Mouse (Mus musculus) midbrain, postnatal 0 days (tissue): ENCODE measurements at regions not wholly inside any gene's neighbourhood (a gene's known extent, or its start where the extent isn't known, plus 50 kb on each side); places are given as distances from the start of the nearest gene placed in this dataset.
A peak's percentile ranks its signal among the peaks of the same experiment; 100 is the strongest.

ENCODE experiments used
- ATAC-seq: fragments of 200-750 bp; cut with Nextera tagmentation; 2 replicates; pipeline ENCODE4 v1.8.0; 2017; ENCODE audit warnings: moderate number of reproducible peaks, mild to moderate bottlenecking, moderate TSS enrichment, moderate library complexity; ENCODE audit not compliant: low FRiP score
- DNase-seq: peaks from one replicate; pipeline ENCODE4 v3.0.0-alpha.2; 2015; ENCODE audit warnings: low spot score
- H3K27ac ChIP-seq: fragments of 300-500 bp; sonication (generic); 2 replicates; pipeline ENCODE4 v1.5.1; 2014; ENCODE audit warnings: low read depth, mild to moderate bottlenecking, low read length, mixed read lengths
- H3K27me3 ChIP-seq: fragments of 300-500 bp; sonication (generic); 2 replicates; pipeline ENCODE4 v1.6.1; 2014; ENCODE audit warnings: low read length, control low read depth, mixed read lengths; ENCODE audit not compliant: insufficient read depth
- H3K36me3 ChIP-seq: fragments of 300-500 bp; sonication (generic); 2 replicates; pipeline ENCODE4 v1.6.1; 2014; ENCODE audit warnings: low read length, control low read depth, mixed read lengths; ENCODE audit not compliant: insufficient read depth
- H3K4me1 ChIP-seq: fragments of 300-500 bp; sonication (generic); 2 replicates; pipeline ENCODE4 v1.6.1; 2014; ENCODE audit warnings: mild to moderate bottlenecking, control low read depth, antibody characterized with exemption, low read length, mixed read lengths; ENCODE audit not compliant: insufficient read depth
- H3K4me2 ChIP-seq: fragments of 300-500 bp; sonication (generic); 2 replicates; pipeline ENCODE4 v1.6.1; 2014; ENCODE audit warnings: low read depth, mild to moderate bottlenecking, low read length, mixed read lengths; ENCODE audit not compliant: poor library complexity, severe bottlenecking
- H3K4me3 ChIP-seq: fragments of 300-500 bp; sonication (generic); 2 replicates; pipeline ENCODE4 v1.5.1; 2014; ENCODE audit warnings: low read depth, mild to moderate bottlenecking, low read length, moderate library complexity
- H3K9ac ChIP-seq: fragments of 300-500 bp; sonication (generic); replicated peaks from 2 replicates; pipeline ENCODE4 v1.6.1; 2014; ENCODE audit warnings: mild to moderate bottlenecking, low read length, moderate library complexity, mixed read lengths; ENCODE audit not compliant: poor library complexity, severe bottlenecking
- H3K9me3 ChIP-seq: fragments of 300-500 bp; sonication (generic); 2 replicates; pipeline ENCODE4 v1.6.1; 2016; ENCODE audit warnings: low read length, control low read depth
- CTCF ChIP-seq: IDR thresholded peaks from 2 replicates; pipeline ENCODE4 v1.5.1; 2016; ENCODE audit warnings: antibody characterized with exemption, mild to moderate bottlenecking
- WGBS: fragments of 180-500 bp; shearing (Covaris S2); extraction: QIAGEN DNeasy Blood & Tissue Kit; methylation state at CpG from one replicate; pipeline ENCODE4 v1.1.7; 2014; 5-methylcytosine and 5-hydroxymethylcytosine counted together

DNA sequence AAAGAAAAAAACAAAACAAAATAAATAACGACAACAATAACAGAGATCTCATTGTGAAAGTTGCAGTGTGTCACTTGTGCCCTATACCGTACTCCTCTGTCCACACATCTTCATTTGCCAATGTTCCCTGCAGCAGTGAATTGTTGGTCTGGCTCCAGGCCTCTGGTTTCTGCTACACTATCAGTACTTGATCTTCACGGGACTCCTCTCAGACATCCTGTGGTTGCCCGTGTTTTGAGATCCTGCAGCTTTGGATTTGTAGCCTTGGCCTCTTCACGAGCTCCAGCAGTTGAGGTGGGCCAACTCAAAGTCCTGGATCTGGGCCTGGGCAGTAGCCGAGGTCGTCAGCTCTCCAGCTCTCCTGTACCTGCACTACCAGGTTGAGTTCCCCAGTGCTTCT is 72.4 kb upstream of the Thpo start:
- H3K9ac ChIP-seq, result no peak overlapping the region
- no peak for DNase-seq
- no peaks in the 10 kb centered on the region for H3K4me1 ChIP-seq
- WGBS, result 89% methylated on average over 7 of the region's 7 CpGs
- no peak overlapping the region for H3K27ac ChIP-seq
- H3K4me3 ChIP-seq, result no peak overlapping the region
- H3K36me3 ChIP-seq, result no peaks in the 10 kb centered on the region
- no peaks in the 10 kb centered on the region for H3K9me3 ChIP-seq
- no peak for TF ChIP-seq CTCF
- no peak for ATAC-seq
- H3K4me2 ChIP-seq, result no peak overlapping the region
- H3K27me3 ChIP-seq, result no peaks in the 10 kb centered on the region

DNA sequence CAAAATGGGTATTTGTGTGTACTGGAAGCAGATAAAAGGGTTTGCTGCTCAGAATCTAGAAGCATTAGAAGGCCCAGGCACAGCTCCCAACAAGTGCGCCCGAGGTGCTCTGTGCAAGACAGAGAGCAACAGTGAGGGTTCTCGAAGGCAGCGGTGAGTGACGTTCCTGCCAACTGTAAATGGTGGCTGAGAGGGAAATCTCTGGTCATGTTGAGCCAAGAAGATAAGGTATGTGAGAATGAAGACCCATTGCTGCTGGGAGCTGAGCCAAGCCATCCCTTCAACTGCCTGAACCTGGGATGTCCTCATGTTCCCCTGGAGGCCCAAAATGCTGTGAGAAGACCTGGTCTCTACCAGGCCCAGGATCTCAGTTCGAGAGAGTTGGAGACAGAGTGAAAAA is 71.5 kb upstream of the Thpo start:
- H3K9ac ChIP-seq, result no peak overlapping the region
- H3K36me3 ChIP-seq, result no peaks in the 10 kb centered on the region
- TF ChIP-seq CTCF, result no peak
- WGBS, result 80% methylated on average over 6 of the region's 6 CpGs
- no peaks in the 10 kb centered on the region for H3K4me1 ChIP-seq
- ATAC-seq (no peak), DNase-seq (no peak)
- no peak overlapping the region for H3K4me3 ChIP-seq
- no peak overlapping the region for H3K4me2 ChIP-seq
- no peaks in the 10 kb centered on the region for H3K27me3 ChIP-seq
- H3K27ac ChIP-seq, result no peak overlapping the region
- H3K9me3 ChIP-seq, result no peaks in the 10 kb centered on the region

DNA sequence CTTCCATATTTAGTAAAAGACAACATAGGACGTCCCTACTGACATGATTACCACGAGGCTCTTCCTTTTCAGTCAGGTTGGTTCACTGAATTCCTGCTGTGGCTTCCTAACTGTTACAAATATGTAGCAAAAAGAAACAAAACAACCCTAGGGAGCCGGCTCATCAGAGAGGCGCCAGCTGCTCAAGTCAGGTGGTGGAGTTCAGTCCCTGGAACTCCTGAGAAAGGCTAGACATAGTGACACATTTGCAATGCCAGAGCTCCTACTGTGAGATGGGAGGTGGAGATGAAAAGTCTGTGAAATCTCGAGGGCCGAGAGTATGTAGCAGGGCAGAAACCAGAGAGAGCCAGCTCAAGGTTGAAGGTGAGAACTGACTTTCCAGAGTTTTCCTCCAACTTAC is 70.8 kb upstream of the Thpo start:
- Histone ChIP-seq H3K9me3 (no peaks in the 10 kb centered on the region), H3K9ac (no peak overlapping the region), H3K4me2 (peak overlapping the region; percentile 46), H3K27ac (no peak overlapping the region), H3K27me3 (no peaks in the 10 kb centered on the region), H3K4me3 (peak overlapping the region; percentile 28; the same call in 1 of the 2 replicates), H3K36me3 (no peaks in the 10 kb centered on the region), H3K4me1 (no peaks in the 10 kb centered on the region)
- peak; percentile 37 for DNase-seq
- peak; percentile 24; the same call in 1 of the 2 replicates for ATAC-seq
- 11% methylated on average over 6 of the region's 6 CpGs for WGBS
- TF ChIP-seq CTCF, result no peak

DNA sequence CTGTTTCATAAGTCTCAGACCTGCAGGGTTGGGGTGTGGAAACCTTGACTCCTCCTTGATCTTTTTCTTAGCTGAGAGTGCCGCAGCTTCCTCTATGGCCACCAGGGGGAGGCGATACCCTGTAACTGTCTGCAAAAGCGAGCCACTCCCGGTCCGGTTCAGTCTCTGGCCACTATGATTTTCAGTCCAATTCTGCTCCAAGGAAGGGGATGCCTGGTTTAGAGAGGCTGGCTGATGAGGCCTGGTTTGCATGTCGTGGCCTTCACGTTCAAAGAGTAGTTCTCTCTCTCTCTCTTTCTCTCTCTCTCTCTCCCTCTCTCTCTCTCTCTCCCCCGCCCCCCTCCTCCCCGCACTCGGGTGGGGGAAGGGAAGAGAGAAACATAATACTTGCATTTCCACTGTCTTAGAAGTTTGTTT is 70.3 kb upstream of the Thpo start:
- no peaks in the 10 kb centered on the region for H3K4me1 ChIP-seq
- peak; percentile 82 for ATAC-seq
- no peak overlapping the region for H3K9ac ChIP-seq
- TF ChIP-seq CTCF, result peak; percentile 92
- WGBS, result 0% methylated on average over 8 of the region's 10 CpGs
- H3K36me3 ChIP-seq, result no peaks in the 10 kb centered on the region
- H3K4me2 ChIP-seq, result peak overlapping the region; percentile 46
- no peaks in the 10 kb centered on the region for H3K9me3 ChIP-seq
- peak; percentile 83 for DNase-seq
- H3K27me3 ChIP-seq, result no peaks in the 10 kb centered on the region
- H3K4me3 ChIP-seq, result peak overlapping the region; percentile 28
- H3K27ac ChIP-seq, result no peak overlapping the region

DNA sequence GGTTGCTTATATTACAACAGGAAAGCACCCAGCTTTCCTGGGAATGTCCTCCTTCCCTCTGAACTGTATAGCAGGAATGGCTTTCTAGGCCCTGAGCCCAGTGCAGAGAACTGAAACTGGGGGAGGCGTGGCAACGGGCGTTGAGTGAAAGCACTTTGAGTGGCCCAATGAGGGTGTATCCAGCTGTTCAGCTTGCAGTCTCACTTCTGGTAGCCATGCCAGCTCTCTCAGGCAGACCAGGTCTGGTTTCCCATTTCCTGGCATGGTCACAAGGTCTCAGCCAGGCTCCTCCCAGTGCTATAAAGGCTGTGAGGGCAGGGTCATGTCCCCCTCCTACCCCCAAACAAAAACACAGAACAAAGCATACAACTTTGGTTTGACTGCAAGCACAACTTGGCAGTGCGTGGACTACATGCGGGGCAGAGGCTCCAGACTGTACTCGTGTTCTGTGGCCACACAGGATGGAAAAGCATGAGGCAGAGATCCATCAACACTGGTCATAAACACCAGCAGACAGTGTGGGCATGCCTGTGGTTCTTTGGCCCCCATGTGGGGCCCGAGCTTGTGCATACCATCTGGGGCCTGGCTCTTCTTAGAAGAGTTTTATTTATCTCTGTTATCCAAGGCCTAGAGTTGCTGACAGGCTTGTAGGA is 69.1 kb upstream of the Thpo start:
- ATAC-seq, result no peak
- H3K27ac ChIP-seq, result no peak overlapping the region

DNA sequence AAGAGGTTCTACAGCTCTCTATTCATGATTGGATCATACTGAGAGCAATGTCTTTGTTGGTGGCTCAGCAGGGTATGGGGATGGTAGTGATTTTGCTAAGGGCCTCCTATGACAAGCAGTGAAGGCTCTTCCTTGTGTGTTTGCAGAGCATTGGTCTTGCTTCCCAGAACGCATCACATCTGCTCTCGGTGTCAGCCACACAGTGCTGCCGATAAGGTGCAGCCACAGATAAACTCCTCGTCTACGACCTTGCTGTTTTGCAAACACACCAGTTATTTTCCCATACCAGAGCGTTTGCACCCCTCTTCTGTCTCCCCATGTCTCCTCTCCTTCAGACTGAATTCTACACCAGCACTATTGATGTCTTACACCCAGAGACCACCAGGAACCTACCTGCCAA is 68.4 kb upstream of the Thpo start:
- no peak overlapping the region for H3K4me3 ChIP-seq
- 89% methylated on average over 6 of the region's 6 CpGs for WGBS
- no peaks in the 10 kb centered on the region for H3K27me3 ChIP-seq
- no peaks in the 10 kb centered on the region for H3K36me3 ChIP-seq
- no peaks in the 10 kb centered on the region for H3K9me3 ChIP-seq
- no peak overlapping the region for H3K4me2 ChIP-seq
- ATAC-seq (no peak), DNase-seq (no peak)
- no peak overlapping the region for H3K27ac ChIP-seq
- H3K9ac ChIP-seq, result no peak overlapping the region
- TF ChIP-seq CTCF, result no peak
- H3K4me1 ChIP-seq, result no peaks in the 10 kb centered on the region

More for the DNA sequence above, 69.1 kb upstream of the Thpo start:
- no peak for DNase-seq
- Histone ChIP-seq H3K9ac (no peak overlapping the region), H3K4me3 (no peak overlapping the region), H3K4me2 (no peak overlapping the region), H3K27me3 (no peaks in the 10 kb centered on the region), H3K9me3 (no peaks in the 10 kb centered on the region), H3K36me3 (no peaks in the 10 kb centered on the region), H3K4me1 (no peaks in the 10 kb centered on the region)
- TF ChIP-seq CTCF, result no peak
- WGBS, result 81% methylated on average over 7 of the region's 7 CpGs
